Mouse (Mus musculus): ENCODE measurements around the gene Gnb3.

GRCm38 (mm10) chr6:124854647-124855046 lies 14.6 kb upstream of the Gnb3 start:
- TF ChIP-seq POLR2A (IDR thresholded peaks at IDR 0.05; ENCODE audit: borderline replicate concordance, control insufficient read depth, low read depth, low read length) = no peak
- no peak for TF ChIP-seq CTCF (IDR thresholded peaks at IDR 0.05; ENCODE audit: control insufficient read depth, insufficient read depth, low read length)

All from bone marrow, adult 2 months (tissue).